Mouse (Mus musculus) left cerebral cortex, postnatal 36 days (tissue): Measurements from ENCODE around the gene Capzb. TPM values are rescaled to one million over a fixed set of nuclear protein-coding genes. Genes with fewer than 3 reads are reported as not detected.

ENCODE experiments used
- DNase-seq, 2 experiments: peaks; one replicate each; pipeline ENCODE4 v3.0.0; 2021 to 2022; ENCODE audit warnings: low spot score in 2 of 2, mixed read lengths in 1 of 2
- intact Hi-C: fragments of 180-260 bp; cut with DNase I; formaldehyde crosslinking; loops from one replicate; pipeline ENCODE4 v1.15.1; 2025
- total RNA-seq, 2 experiments: library from RNA; stranded (reverse); gene quantifications; 2 replicates each; pipeline ENCODE4 v1.2.3; 2021

Capzb gene
- total RNA-seq, 2 experiments from 2014 or later, result 343 to 354 TPM

GRCm38 (mm10) chr4:139205842-139206241, 13.1 kb downstream of the Capzb start:
- DNase-seq, result no peak
- intact Hi-C loops, result no loop called here

- DNase-seq, result peak in 1 of 2 experiments; percentile 59
These were observed 13.8 kb downstream of the Capzb start for GRCm38 (mm10) chr4:139206353-139207045.

GRCm38 (mm10) chr4:139208236-139209129, 15.8 kb downstream of the Capzb start:
- DNase-seq, result no peak
- intact Hi-C loops, result no loop called here

More at GRCm38 (mm10) chr4:139206353-139207045, 13.8 kb downstream of the Capzb start:
- intact Hi-C loops, result no loop called here

GRCm38 (mm10) chr4:139209130-139209840, 16.6 kb downstream of the Capzb start:
- intact Hi-C loops, result no loop called here

GRCm38 (mm10) chr4:139211975-139212831, 19.5 kb downstream of the Capzb start:
- intact Hi-C loops, result no loop called here
- DNase-seq, result no peak

More at GRCm38 (mm10) chr4:139209130-139209840, 16.6 kb downstream of the Capzb start:
- no peak for DNase-seq

- DNase-seq, result no peak
- intact Hi-C loops, result no loop called here
These were observed 20.4 kb downstream of the Capzb start for GRCm38 (mm10) chr4:139213086-139213485.

GRCm38 (mm10) chr4:139213935-139214371, 21.3 kb downstream of the Capzb start:
- intact Hi-C loops, result no loop called here
- no peak for DNase-seq

- intact Hi-C loops, result no loop called here
- DNase-seq, result no peak
These were observed 23.9 kb downstream of the Capzb start for GRCm38 (mm10) chr4:139216566-139216965.

GRCm38 (mm10) chr4:139218539-139218938, 25.8 kb downstream of the Capzb start:
- intact Hi-C loops, result no loop called here

GRCm38 (mm10) chr4:139219656-139220055, 27.0 kb downstream of the Capzb start:
- intact Hi-C loops, result no loop called here
- DNase-seq, result no peak

More at GRCm38 (mm10) chr4:139218539-139218938, 25.8 kb downstream of the Capzb start:
- no peak for DNase-seq

GRCm38 (mm10) chr4:139220978-139221377, 28.3 kb downstream of the Capzb start:
- no peak for DNase-seq
- intact Hi-C loops, result no loop called here

GRCm38 (mm10) chr4:139221837-139222236, 29.1 kb downstream of the Capzb start:
- intact Hi-C loops, result no loop called here
- DNase-seq, result no peak

- intact Hi-C loops, result no loop called here
- no peak for DNase-seq
These were observed 32.4 kb downstream of the Capzb start for GRCm38 (mm10) chr4:139225115-139225514.

- intact Hi-C loops, result no loop called here
- no peak for DNase-seq
These were observed 33.2 kb downstream of the Capzb start for GRCm38 (mm10) chr4:139225944-139226343.

GRCm38 (mm10) chr4:139226504-139227216, 34.0 kb downstream of the Capzb start:
- DNase-seq, result no peak
- intact Hi-C loops, result no loop called here

GRCm38 (mm10) chr4:139227923-139228322, 35.2 kb downstream of the Capzb start:
- DNase-seq, result no peak
- intact Hi-C loops, result no loop called here

- intact Hi-C loops, result no loop called here
- no peak for DNase-seq
These were observed 36.6 kb downstream of the Capzb start for GRCm38 (mm10) chr4:139229271-139229670.

- DNase-seq, result no peak
- intact Hi-C loops, result no loop called here
These were observed 37.8 kb downstream of the Capzb start for GRCm38 (mm10) chr4:139230376-139231120.
